Mouse (Mus musculus) ES-E14 (cell line): Measurements from ENCODE around the gene Zfp607a.

Experiments
- CHD2 ChIP-seq: IDR thresholded peaks from 2 replicates; pipeline ENCODE4 v1.6.1; 2014; ENCODE audit warnings: mild to moderate bottlenecking, low read depth, low read length, inconsistent platforms
- HCFC1 ChIP-seq: IDR thresholded peaks from 2 replicates; pipeline ENCODE4 v1.6.1; 2012; ENCODE audit warnings: low read length, inconsistent platforms, borderline replicate concordance; ENCODE audit not compliant: insufficient read depth
- MAFK ChIP-seq: IDR thresholded peaks from 2 replicates; pipeline ENCODE4 v1.6.1; 2014; ENCODE audit warnings: mild to moderate bottlenecking, low read depth, low read length, inconsistent platforms; ENCODE audit not compliant: insufficient read depth
- ZNF384 ChIP-seq: IDR thresholded peaks from 2 replicates; pipeline ENCODE4 v1.6.1; 2012; ENCODE audit warnings: low read depth, low read length, inconsistent platforms

GRCm38 (mm10) chr7:27839596-27839995 lies 17.7 kb upstream of the Zfp607a start:
- TF ChIP-seq CHD2 (no peak), HCFC1 (no peak), ZNF384 (no peak), MAFK (no peak)
